Mouse (Mus musculus) gastrocnemius, postnatal 10 days (tissue): Measurements from ENCODE around the gene Olfr698. TPM values are rescaled to one million over a fixed set of nuclear protein-coding genes. Genes with fewer than 3 reads are reported as not detected.
"Not testable (repeated sequence)": the region's sequence is repeated elsewhere in the genome, so short reads cannot be mapped to it uniquely, and the experiment has no call there.

Experiments
- DNase-seq: peaks from one replicate; pipeline ENCODE4 v3.0.0; 2021; ENCODE audit warnings: mixed read lengths
- long read RNA-seq, 2 experiments: library from polyadenylated mRNA; stranded (forward); transcript quantifications; one replicate each; pipeline ENCODE4 v2.0.0; 2021
- total RNA-seq, 2 experiments: library from RNA; stranded (reverse); gene quantifications; 2 replicates each; pipeline ENCODE4 v1.2.3; 2021

Olfr698 gene
- total RNA-seq, result not detected
- long read RNA-seq, experiment 1, result 0 reads
- long read RNA-seq, experiment 2, result 0 reads

DNA sequence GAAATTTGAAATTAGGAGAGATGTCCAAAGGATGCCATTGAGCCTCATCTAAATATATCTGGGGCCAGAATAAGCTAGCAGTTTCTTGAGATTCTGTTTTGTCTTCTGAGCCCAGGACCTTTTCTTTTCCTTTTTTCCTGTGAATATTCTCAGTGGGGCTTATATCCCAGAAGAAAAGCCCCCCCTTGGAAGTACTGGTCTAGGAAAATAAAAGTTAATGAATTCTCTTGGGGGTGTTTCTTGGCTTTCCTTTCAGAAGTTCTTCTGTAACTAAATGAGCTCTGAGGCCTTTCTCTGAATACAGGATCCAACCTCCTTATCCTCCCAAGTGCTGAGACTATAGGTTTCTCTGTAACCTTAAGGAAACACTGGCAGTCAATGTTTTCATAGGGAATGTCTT is at the start of gene Olfr698:
TSS of gene Olfr698 (minus strand) at position 101 of the 400 bp plus-strand sequence.
- DNase-seq, result no peak

DNA sequence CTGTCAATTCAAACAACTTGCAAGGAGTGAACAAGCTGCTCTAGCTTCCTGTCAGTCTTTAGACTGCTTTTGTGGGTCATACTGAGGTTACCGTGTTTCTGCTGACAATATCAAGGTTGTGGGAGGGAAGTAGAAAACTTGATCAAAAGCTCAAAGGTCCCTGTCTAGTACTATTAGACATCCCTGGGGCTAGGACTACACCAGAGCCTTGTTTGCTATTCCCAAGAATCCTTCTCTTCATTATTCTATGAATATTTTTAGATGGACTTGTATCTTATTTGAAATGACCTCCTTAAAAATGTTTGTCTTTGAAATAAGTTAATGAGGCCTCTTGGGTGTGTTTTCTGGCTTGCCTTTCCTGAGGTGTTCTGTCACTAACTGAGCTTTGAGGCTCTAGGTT is 37.9 kb upstream of the Olfr698 start, which contains the start of gene Olfr699:
TSS of gene Olfr699 (minus strand) at position 101 of the 400 bp plus-strand sequence.
- DNase-seq, result no peak

DNA sequence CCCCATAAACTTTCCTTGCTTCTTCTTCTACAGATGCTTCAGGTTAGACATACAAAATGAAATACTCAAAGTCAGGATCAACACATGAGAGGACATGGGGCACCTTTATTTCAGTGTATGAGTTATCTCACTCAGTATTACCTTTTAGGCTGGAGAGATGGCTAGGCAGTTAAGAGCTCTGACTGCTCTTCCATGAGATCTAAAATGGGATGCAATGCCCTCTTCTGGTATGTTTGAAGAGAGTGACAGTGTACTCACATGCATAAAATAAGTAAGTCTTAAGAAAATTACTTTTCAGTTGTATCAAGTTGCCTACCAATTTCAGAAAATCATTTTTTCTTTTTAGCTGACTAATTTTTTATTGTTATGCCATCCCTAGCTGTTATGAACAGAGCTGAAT is 33.1 kb upstream of the Olfr698 start:
- DNase-seq, result no peak

DNA sequence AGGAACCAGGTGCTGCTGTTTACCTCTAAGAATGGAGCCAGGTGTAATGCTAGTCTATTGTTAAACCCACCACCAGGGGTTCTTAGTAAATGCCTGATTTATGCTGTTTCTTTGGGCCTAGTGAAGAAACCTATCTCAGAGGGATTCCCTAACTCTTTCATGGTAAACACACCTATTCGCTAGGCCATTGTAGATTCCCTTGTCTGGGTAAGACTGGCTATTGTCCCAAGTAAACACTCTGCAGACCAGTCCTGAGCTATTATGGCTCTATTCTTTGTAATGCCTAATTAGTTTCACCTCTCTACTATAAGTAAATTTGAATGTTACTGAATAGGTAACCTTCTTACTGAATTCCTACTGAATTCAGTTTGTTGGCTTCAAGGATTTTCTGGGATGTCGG is 5.8 kb upstream of the Olfr698 start:
- DNase-seq, result not testable (repeated sequence)

DNA sequence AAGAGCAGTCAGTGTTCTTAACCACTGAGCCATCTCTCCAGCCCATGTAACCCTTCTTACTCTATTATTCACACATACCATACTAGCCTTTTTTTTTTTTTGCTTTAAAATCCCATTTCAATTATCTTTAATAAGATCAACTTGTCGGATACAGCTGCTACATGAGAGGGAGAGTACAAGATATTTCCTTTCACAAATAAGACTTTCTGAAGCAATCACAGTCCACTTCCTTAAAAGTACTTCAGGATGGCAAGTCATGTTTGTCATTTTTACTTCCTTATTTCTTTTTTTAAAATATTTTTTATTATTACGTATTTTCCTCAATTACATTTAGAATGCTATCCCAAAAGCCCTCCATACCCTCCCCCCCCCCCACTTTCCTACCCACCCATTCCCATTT is 3.6 kb upstream of the Olfr698 start:
- DNase-seq, result no peak

DNA sequence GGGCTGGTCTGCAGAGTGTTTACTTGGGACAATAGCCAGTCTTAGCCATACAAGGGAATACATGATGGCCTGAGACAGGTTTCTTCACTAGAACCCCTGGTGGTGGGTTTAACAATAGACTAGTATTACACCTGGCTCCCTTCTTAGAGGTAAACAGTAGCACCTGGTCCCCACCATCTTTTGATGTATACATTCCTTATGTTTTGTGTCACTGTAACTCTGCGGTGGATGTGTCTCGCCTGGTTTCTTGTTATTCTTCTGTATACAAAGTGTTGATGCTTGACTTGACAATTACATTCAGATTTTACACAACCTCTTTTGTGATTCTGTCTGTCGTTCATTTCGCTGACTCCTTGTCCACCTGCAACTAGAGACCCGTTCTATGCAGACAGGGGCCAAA is 9.4 kb downstream of the Olfr698 start:
- DNase-seq, result no peak

DNA sequence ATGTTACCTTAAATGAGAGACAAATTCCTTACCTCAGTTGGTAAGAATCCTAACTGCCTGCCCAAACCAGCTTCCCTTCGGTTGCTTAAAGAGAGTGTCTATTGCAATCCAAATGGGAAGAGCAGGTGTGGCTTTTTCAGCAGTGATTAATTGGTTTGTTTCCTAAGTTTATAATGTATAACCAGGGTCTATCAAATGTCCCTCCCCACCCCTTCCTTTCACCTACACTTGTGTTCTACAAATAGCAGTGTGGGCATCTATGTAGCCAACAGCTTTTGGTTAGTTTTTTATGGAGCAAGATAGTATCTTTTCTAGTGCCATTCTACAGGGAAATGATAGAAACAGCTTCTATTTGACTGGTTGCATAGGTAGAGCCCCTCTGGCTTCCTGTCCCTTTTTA is 12.9 kb downstream of the Olfr698 start, which contains the start of gene Olfr697:
TSS of gene Olfr697 (minus strand) at position 101 of the 400 bp plus-strand sequence.
- DNase-seq, result no peak

DNA sequence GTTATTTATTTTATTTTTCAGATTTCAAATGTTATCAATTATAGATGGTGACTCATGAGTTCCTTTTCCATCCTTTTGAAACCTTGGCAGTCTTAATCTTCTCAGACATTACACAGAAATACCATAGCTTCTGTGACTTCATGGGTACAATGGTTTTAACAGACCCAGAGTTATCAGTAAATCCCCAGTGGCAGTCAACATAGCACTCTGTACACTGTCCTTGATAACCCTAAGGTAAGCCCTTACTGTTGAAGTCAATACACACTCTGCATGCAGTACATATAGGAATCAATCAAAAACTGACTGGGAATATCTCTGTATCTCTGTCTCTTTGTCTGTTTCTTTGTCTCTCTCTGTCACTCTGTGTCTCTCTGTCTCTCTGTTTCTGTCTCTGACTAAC is 18.2 kb downstream of the Olfr698 start:
- DNase-seq, result no peak

DNA sequence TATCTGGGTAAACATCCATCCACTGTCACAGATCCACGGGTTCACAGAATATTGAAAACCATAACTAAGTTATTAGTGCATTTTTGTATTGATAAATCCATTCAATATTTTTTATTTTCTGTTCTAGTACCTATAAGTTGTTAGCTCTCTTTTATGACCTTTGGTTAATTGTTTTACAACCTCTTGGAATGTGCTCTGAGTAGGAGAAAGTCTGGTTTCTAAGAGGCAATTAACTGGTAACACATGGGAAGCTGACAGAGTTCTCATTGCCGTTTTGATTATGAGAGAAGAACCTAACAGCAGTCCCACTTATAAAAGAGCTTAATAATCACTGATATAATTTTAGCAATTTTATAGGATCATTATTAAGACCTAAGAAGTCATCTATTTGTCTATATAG is 21.5 kb downstream of the Olfr698 start:
- DNase-seq, result no peak

DNA sequence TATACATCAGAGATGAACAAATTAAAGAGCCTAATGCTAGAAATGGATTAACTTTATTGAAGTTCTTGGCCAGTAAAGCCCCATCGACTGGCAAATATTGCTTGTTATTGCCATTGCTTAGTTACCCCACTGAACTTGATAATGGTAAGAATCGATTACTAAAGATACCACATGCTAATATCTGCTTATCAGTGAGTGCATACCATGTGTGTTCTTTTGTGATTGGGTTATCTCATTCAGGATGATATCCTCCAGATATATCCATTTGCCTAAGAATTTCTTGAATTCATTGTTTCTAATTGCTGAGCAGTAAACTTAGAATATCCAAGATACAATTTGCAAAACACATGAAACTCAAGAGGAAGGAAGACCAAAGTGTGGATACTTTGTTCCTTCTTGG is 29.5 kb downstream of the Olfr698 start:
- not testable (repeated sequence) for DNase-seq

DNA sequence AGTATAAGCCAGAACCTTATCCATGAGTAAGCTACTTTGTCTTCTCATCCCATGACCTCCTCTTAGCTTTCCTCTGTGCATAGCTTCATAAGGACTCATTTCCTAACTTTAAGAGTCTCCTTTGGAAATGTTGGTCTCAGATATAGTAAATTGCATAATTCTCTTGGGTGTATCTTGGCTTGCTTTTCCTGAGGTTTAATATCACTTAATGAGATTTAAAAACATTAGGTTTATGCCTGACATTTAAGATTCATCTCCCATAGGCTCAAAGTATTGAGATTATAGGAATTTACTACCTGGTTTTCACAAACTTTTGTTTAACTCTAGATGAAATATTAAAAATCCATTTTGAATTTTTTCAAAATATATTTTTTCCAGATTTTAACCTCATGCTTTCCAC is 38.9 kb downstream of the Olfr698 start, which contains the start of gene Olfr695:
TSS of gene Olfr695 (minus strand) at position 101 of the 400 bp plus-strand sequence.
- no peak for DNase-seq

DNA sequence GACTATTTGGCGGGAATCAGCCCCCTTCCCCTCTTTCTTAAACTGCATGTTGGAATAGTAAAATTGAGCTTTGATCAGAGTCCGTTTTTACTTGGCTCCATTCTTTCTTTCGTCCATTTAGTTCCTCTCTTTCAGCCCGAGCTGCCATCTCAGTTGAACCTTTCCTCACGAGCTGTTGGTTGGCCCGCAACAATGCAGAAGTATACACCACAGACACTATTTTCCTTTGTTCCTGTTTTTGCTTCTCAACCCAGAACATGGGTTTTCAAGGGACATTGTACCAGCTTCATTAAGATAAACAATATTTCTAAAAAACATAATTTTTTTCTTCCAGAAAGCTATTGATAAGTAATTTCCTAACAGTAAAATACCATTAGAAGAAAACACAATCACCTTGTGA is 43.7 kb downstream of the Olfr698 start:
- no peak for DNase-seq

DNA sequence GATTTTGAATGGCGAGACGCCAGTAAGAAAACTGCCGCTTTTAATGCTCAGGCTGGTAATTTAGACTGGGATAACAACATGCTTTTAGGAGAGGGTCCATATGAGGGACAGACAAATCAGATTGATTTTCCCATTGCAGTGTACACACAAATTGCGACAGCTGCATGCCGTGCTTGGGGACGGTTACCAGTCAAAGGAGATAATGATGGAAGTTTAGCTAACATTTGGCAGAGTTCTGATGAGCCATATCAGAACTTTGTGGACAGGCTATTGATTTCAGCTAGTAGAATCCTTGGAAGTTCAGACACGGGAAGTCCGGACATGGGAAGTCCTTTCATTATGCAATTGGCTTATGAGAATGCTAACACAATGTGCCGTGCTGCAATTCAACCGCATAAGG is 47.5 kb downstream of the Olfr698 start:
- DNase-seq, result not testable (repeated sequence)

Other genes starting within 250 kb of the Olfr698 start
- not detected for gene Olfr693, start 74.8 kb downstream of the Olfr698 start, total RNA-seq
- not detected for gene Olfr694, start 63.6 kb downstream of the Olfr698 start, total RNA-seq
- not detected for gene Olfr695, start 39.0 kb downstream of the Olfr698 start, total RNA-seq
- gene Olfr697, start 13.0 kb downstream of the Olfr698 start, total RNA-seq, result not detected
- not detected for gene Olfr699, start 37.8 kb upstream of the Olfr698 start, total RNA-seq
- gene Olfr700, start 53.4 kb upstream of the Olfr698 start, total RNA-seq, result not detected
- gene Olfr701, start 58.7 kb upstream of the Olfr698 start, total RNA-seq, result not detected
- not detected for gene Olfr702, start 78.5 kb upstream of the Olfr698 start, total RNA-seq
- not detected for gene Olfr703, start 88.0 kb upstream of the Olfr698 start, total RNA-seq
- not detected for gene Olfr704, start 107.8 kb upstream of the Olfr698 start, total RNA-seq
- gene Olfr705, start 121.5 kb upstream of the Olfr698 start, total RNA-seq, result not detected
- gene Olfr706, start 132.8 kb upstream of the Olfr698 start, total RNA-seq, result not detected
- not detected for gene Olfr707, start 145.8 kb upstream of the Olfr698 start, total RNA-seq
- not detected for gene Olfr1532-ps1, start 152.6 kb upstream of the Olfr698 start, total RNA-seq
- not detected for gene Olfr709-ps1, start 176.8 kb upstream of the Olfr698 start, total RNA-seq
- not detected for gene Olfr710, start 192.9 kb upstream of the Olfr698 start, total RNA-seq
- gene Olfr6, start 208.5 kb upstream of the Olfr698 start, total RNA-seq, result not detected
- not detected for gene Olfr711, start 220.1 kb upstream of the Olfr698 start, total RNA-seq